Mouse (Mus musculus) lung, adult 2 months (tissue): ENCODE data around the gene Gm42688.

Experiments used
- CTCF ChIP-seq: fragments of 200-500 bp; IDR thresholded peaks from 2 replicates; pipeline ENCODE4 v1.5.1; 2011; ENCODE audit warnings: mild to moderate bottlenecking, low read length, control low read depth; ENCODE audit not compliant: insufficient read depth
- POLR2A ChIP-seq: fragments of 200-500 bp; IDR thresholded peaks from 2 replicates; pipeline ENCODE4 v1.6.1; 2011; ENCODE audit warnings: low read depth, mild to moderate bottlenecking, control low read depth, low read length, borderline replicate concordance; ENCODE audit errors: extremely low read depth

DNA sequence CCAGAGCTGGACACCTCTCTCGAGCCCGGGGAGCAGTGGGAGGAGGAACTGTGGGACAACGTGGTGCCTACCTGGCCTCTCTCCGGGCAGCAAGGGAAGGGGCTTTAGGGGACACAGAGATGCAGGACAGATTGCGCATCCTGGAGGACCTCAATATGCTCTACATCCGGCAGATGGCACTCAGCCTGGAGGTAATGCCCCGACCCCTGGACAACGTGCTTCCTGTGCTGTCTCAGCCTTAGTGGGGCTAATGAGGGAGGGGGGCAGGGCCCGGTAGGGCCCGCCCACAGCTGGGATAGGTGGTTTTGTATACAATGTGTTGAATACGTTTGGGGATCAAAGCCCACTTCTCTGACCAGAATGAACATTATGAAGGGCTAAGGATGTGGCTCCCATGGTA, 36.6 kb downstream of the Gm42688 start:
- no peak for TF ChIP-seq CTCF
- no peak for TF ChIP-seq POLR2A
